Mouse (Mus musculus) midbrain, embryonic 10.5 days (tissue): ENCODE measurements around the gene Nicn1. TPM values are rescaled to one million over a fixed set of nuclear protein-coding genes. Genes with fewer than 3 reads are reported as not detected.
A peak's percentile ranks its signal among the peaks of the same experiment; 100 is the strongest.
"Not testable (repeated sequence)": the region's sequence is repeated elsewhere in the genome, so short reads cannot be mapped to it uniquely, and the experiment has no call there.

Experiments
- DNase-seq: peaks from one replicate; pipeline ENCODE4 v3.0.0-alpha.2; 2017; ENCODE audit warnings: low spot score
- H3K27ac ChIP-seq: fragments of 300-500 bp; sonication (generic); replicated peaks from 2 replicates; pipeline ENCODE4 v1.5.1; 2016; ENCODE audit warnings: mild to moderate bottlenecking
- H3K27me3 ChIP-seq: fragments of 300-500 bp; sonication (generic); 2 replicates; pipeline ENCODE4 v1.6.1; 2016; ENCODE audit warnings: low read depth, mild to moderate bottlenecking; ENCODE audit not compliant: poor library complexity, severe bottlenecking
- H3K36me3 ChIP-seq: fragments of 300-500 bp; sonication (generic); 2 replicates; pipeline ENCODE4 v1.6.1; 2016; ENCODE audit warnings: mild to moderate bottlenecking, moderate library complexity
- H3K4me1 ChIP-seq: fragments of 300-500 bp; sonication (generic); 2 replicates; pipeline ENCODE4 v1.6.1; 2016
- H3K4me3 ChIP-seq: fragments of 300-500 bp; sonication (generic); 2 replicates; pipeline ENCODE4 v1.5.1; 2016; ENCODE audit warnings: mild to moderate bottlenecking, moderate library complexity
- H3K9me3 ChIP-seq: fragments of 300-500 bp; sonication (generic); replicated peaks from 2 replicates; pipeline ENCODE4 v1.6.1; 2016; ENCODE audit warnings: mild to moderate bottlenecking
- WGBS: fragments of 180-500 bp; shearing (Covaris S2); methylation state at CpG from one replicate; pipeline ENCODE4 v1.1.7; 2016; 5-methylcytosine and 5-hydroxymethylcytosine counted together
- polyA plus RNA-seq: library from polyadenylated mRNA; unstranded; fragments of >200 nt; fragmentation: Nextera tagmentation; extraction: Ambion mirVana; gene quantifications from 2 replicates; pipeline ENCODE4 v1.2.1, GENCODE M21; 2016

Gene Nicn1
- polyA plus RNA-seq, 1 experiment from 2014 or later = 44.4 TPM

GRCm38 (mm10) chr9:108322054-108322453 is 31.8 kb downstream of the Nicn1 start:
- WGBS = 91% methylated on average over 7 of the region's 7 CpGs
- DNase-seq = not testable (repeated sequence)
- H3K36me3 ChIP-seq = peaks cover 93% of the 10 kb centered on the region

GRCm38 (mm10) chr9:108324784-108325183 is 34.6 kb downstream of the Nicn1 start:
- Histone ChIP-seq H3K4me1 (no peaks in the 10 kb centered on the region), H3K27ac (no peak overlapping the region), H3K27me3 (no peaks in the 10 kb centered on the region), H3K36me3 (peaks cover 94% of the 10 kb centered on the region), H3K9me3 (no peaks in the 10 kb centered on the region), H3K4me3 (no peak overlapping the region)
- 98% methylated on average over 1 of the region's 1 CpGs for WGBS
- DNase-seq = no peak

More at GRCm38 (mm10) chr9:108322054-108322453, 31.8 kb downstream of the Nicn1 start:
- not testable (repeated sequence) for H3K9me3 ChIP-seq, H3K27ac ChIP-seq, H3K4me3 ChIP-seq, H3K4me1 ChIP-seq, H3K27me3 ChIP-seq

- DNase-seq = no peak
- no peak overlapping the region for H3K4me3 ChIP-seq
- no peak overlapping the region for H3K27ac ChIP-seq
- no peaks in the 10 kb centered on the region for H3K9me3 ChIP-seq
- 99% methylated on average over 2 of the region's 2 CpGs for WGBS
- H3K36me3 ChIP-seq = peaks cover 94% of the 10 kb centered on the region
- no peaks in the 10 kb centered on the region for H3K27me3 ChIP-seq
- H3K4me1 ChIP-seq = no peaks in the 10 kb centered on the region
These were observed 35.6 kb downstream of the Nicn1 start for GRCm38 (mm10) chr9:108325811-108326210.

- peaks cover 50% of the 10 kb centered on the region for H3K36me3 ChIP-seq
- no peak overlapping the region for H3K4me3 ChIP-seq
- H3K27me3 ChIP-seq = no peaks in the 10 kb centered on the region
- DNase-seq = no peak
- H3K4me1 ChIP-seq = peaks cover 38% of the 10 kb centered on the region
- peak overlapping the region; percentile 91 for H3K27ac ChIP-seq
- WGBS = 72% methylated on average over 10 of the region's 10 CpGs
- no peaks in the 10 kb centered on the region for H3K9me3 ChIP-seq
These were observed 47.8 kb downstream of the Nicn1 start for GRCm38 (mm10) chr9:108337848-108338550.

- peak; percentile 37 for DNase-seq
- peaks cover 45% of the 10 kb centered on the region for H3K36me3 ChIP-seq
- peak overlapping the region; percentile 91 for H3K27ac ChIP-seq
- H3K4me3 ChIP-seq = peak overlapping the region; percentile 77
- H3K4me1 ChIP-seq = peaks cover 38% of the 10 kb centered on the region
- 34% methylated on average over 6 of the region's 6 CpGs for WGBS
- no peaks in the 10 kb centered on the region for H3K9me3 ChIP-seq
- H3K27me3 ChIP-seq = no peaks in the 10 kb centered on the region
These were observed 48.3 kb downstream of the Nicn1 start for GRCm38 (mm10) chr9:108338551-108338885.

- DNase-seq = peak; percentile 91
- H3K4me1 ChIP-seq = peaks cover 38% of the 10 kb centered on the region
- no peaks in the 10 kb centered on the region for H3K27me3 ChIP-seq
- no peaks in the 10 kb centered on the region for H3K9me3 ChIP-seq
- peaks cover 38% of the 10 kb centered on the region for H3K36me3 ChIP-seq
- peak within 1 kb of the TSS; percentile 77 for H3K4me3 ChIP-seq
- peak within 1 kb of the TSS; percentile 91 for H3K27ac ChIP-seq
- 1% methylated on average over 49 of the region's 49 CpGs for WGBS
These were observed 48.9 kb downstream of the Nicn1 start, which contains the start of gene Gpx1 for GRCm38 (mm10) chr9:108338886-108339781. Gpx1 (plus strand) TSS chr9:108338903.

- 17% methylated on average over 20 of the region's 20 CpGs for WGBS
- Histone ChIP-seq H3K36me3 (peaks cover 31% of the 10 kb centered on the region), H3K27me3 (no peaks in the 10 kb centered on the region), H3K9me3 (no peaks in the 10 kb centered on the region), H3K27ac (peak overlapping the region; percentile 91), H3K4me1 (peaks cover 38% of the 10 kb centered on the region), H3K4me3 (peak overlapping the region; percentile 77)
- peak; percentile 34 for DNase-seq
These were observed 49.6 kb downstream of the Nicn1 start for GRCm38 (mm10) chr9:108339886-108340257.

- no peaks in the 10 kb centered on the region for H3K9me3 ChIP-seq
- WGBS = 75% methylated on average over 10 of the region's 10 CpGs
- peaks cover 38% of the 10 kb centered on the region for H3K4me1 ChIP-seq
- H3K36me3 ChIP-seq = peaks cover 25% of the 10 kb centered on the region
- no peaks in the 10 kb centered on the region for H3K27me3 ChIP-seq
- DNase-seq = no peak
- peak overlapping the region; percentile 77 for H3K4me3 ChIP-seq
- H3K27ac ChIP-seq = peak overlapping the region; percentile 91
These were observed 50.3 kb downstream of the Nicn1 start for GRCm38 (mm10) chr9:108340258-108341138.

- H3K36me3 ChIP-seq = peaks cover 19% of the 10 kb centered on the region
- H3K9me3 ChIP-seq = no peaks in the 10 kb centered on the region
- H3K4me3 ChIP-seq = no peak overlapping the region; the same call in 1 of the 2 replicates
- DNase-seq = no peak
- no peaks in the 10 kb centered on the region for H3K27me3 ChIP-seq
- H3K4me1 ChIP-seq = peaks cover 42% of the 10 kb centered on the region
- no peak overlapping the region; the same call in 1 of the 2 replicates for H3K27ac ChIP-seq
- WGBS = 87% methylated on average over 5 of the region's 5 CpGs
These were observed 50.9 kb downstream of the Nicn1 start for GRCm38 (mm10) chr9:108341139-108341475.

GRCm38 (mm10) chr9:108341801-108342200 is 51.6 kb downstream of the Nicn1 start:
- H3K27ac ChIP-seq = no peak overlapping the region
- peaks cover 13% of the 10 kb centered on the region for H3K36me3 ChIP-seq
- H3K4me3 ChIP-seq = no peak overlapping the region
- no peak for DNase-seq
- H3K4me1 ChIP-seq = peaks cover 49% of the 10 kb centered on the region
- H3K9me3 ChIP-seq = no peaks in the 10 kb centered on the region
- no peaks in the 10 kb centered on the region for H3K27me3 ChIP-seq

GRCm38 (mm10) chr9:108342301-108342831 is 52.1 kb downstream of the Nicn1 start:
- Histone ChIP-seq H3K4me1 (peaks cover 52% of the 10 kb centered on the region), H3K9me3 (no peaks in the 10 kb centered on the region), H3K27ac (no peak overlapping the region), H3K27me3 (no peaks in the 10 kb centered on the region), H3K36me3 (peaks cover 13% of the 10 kb centered on the region), H3K4me3 (no peak overlapping the region)
- WGBS = 59% methylated on average over 5 of the region's 5 CpGs
- DNase-seq = no peak

GRCm38 (mm10) chr9:108343331-108343730 is 53.1 kb downstream of the Nicn1 start:
- Histone ChIP-seq H3K36me3 (peaks cover 4% of the 10 kb centered on the region; the same call in 1 of the 2 replicates), H3K27ac (no peak overlapping the region), H3K4me1 (peaks cover 52% of the 10 kb centered on the region), H3K27me3 (no peaks in the 10 kb centered on the region), H3K4me3 (no peak overlapping the region), H3K9me3 (no peaks in the 10 kb centered on the region)
- no peak for DNase-seq
- WGBS = 83% methylated on average over 3 of the region's 3 CpGs
